Comparison of ENCODE assay signal across 24 mouse cellular contexts in genomic region chr7:82233201-82233600, GRCm38 (mm10). TPM values are rescaled to one million over a fixed set of nuclear protein-coding genes. Genes with fewer than 3 reads are reported as not detected.
"Had no signal": no experiment of that assay in that cellular context is flagged by ENCODE, and none has a peak within 500 bp of the region (broad histone marks: within the 10 kb centered on the region; RNA-seq: fewer than 3 reads in every experiment).

No protein-coding gene starts in this region.

- H3K4me3 ChIP-seq: limb, embryonic 13.5 days; liver, embryonic 13.5 days; midbrain, embryonic 12.5 days; myocyte; neural tube, embryonic 13.5 days had no signal

- H3K4me1 ChIP-seq: liver, embryonic 13.5 days had no signal

- H3K4me2 ChIP-seq: limb, embryonic 13.5 days; liver, embryonic 13.5 days; midbrain, embryonic 12.5 days; neural tube, embryonic 13.5 days had no signal

- H3K36me3 ChIP-seq: limb, embryonic 13.5 days; liver, embryonic 13.5 days; midbrain, embryonic 12.5 days; neural tube, embryonic 13.5 days had no signal

- DNase-seq: kidney, adult 18-20 months; kidney, adult 9 months; kidney, postnatal 36 days; left cerebral cortex, postnatal 4 days; liver, embryonic 13.5 days; lung, adult 2 months; lung, postnatal 14 days; lung, postnatal 4 days; right cerebral cortex, postnatal 14 days; right cerebral cortex, postnatal 4 days; thymus, adult 18-20 months; thymus, postnatal 36 days had no signal

- H3K27ac ChIP-seq: kidney, postnatal 0 days; limb, embryonic 13.5 days; liver, embryonic 13.5 days; midbrain, embryonic 12.5 days; neural tube, embryonic 13.5 days had no signal

- H3K27me3 ChIP-seq: limb, embryonic 13.5 days; liver, embryonic 13.5 days; midbrain, embryonic 12.5 days; neural tube, embryonic 13.5 days had no signal

- ATAC-seq: inflammation-experienced regulatory T-cells, adult 6 months; intestine, embryonic 16.5 days had no signal

- H3K9ac ChIP-seq: limb, embryonic 13.5 days; liver, embryonic 13.5 days; midbrain, embryonic 12.5 days; neural tube, embryonic 13.5 days had no signal

- H3K9me3 ChIP-seq: limb, embryonic 13.5 days; liver, embryonic 13.5 days; midbrain, embryonic 12.5 days; neural tube, embryonic 13.5 days had no signal

RNA-seq across cellular contexts. Expression of gene Sh3gl3, which starts 59.6 kb away (rescaled TPM):
- total RNA-seq: liver, adult 2 months; megakaryocyte progenitor cell, adult 5-6 weeks; megakaryocyte-erythroid progenitor cell, adult 5-6 weeks; monocyte, adult 5-6 weeks; neutrophil, adult 5-6 weeks had no signal
- polyA plus RNA-seq: liver, adult 2 months had no signal
